Mouse (Mus musculus) left cerebral cortex, adult 11 months (tissue): ENCODE measurements around the gene Gm10696.
"Not testable (repeated sequence)": the region's sequence is repeated elsewhere in the genome, so short reads cannot be mapped to it uniquely, and the experiment has no call there.

Experiments used
- DNase-seq: peaks from one replicate; pipeline ENCODE4 v3.0.0; 2022; ENCODE audit warnings: low spot score

Gm10696 gene

DNA sequence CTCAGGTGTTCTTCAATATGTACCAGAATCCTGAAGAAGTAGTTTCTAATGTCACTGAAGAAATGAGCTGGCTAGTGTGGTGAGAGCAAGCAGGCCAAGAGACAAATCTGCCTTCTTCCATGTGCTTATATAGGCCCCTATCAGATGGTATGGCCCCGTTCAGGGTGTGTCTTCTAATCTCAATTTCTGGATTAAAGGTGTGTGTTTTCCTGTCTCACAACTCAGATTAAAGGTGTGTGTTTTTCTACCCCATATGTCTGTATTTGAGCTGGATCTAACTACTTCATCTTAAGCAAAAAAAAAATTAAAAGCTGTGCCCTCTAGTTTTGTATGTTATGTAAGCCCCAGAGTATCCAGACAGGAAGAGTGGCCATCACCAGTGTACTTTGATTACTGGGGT lies at the start of gene Gm10696:
TSS of gene Gm10696 (minus strand) at position 101 of the 400 bp plus-strand sequence.
- DNase-seq = not testable (repeated sequence)

DNA sequence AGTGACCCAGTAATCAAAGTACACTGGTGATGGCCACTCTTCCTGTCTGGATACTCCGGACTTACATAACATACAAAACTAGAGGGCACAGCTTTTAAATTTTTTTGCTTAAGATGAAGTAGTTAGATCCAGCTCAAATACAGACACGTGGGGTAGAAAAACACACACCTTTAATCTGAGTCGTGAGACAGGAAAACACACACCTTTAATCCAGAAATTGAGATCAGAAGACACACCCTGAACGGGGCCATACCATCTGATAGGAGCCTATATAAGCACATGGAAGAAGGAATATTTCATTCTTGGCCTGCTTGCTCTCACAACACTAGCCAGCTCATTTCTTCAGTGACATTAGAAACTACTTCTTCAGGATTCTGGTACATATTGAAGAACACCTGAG lies 18.4 kb upstream of the Gm10696 start, which contains the start of gene Gm5286:
TSS of gene Gm5286 (plus strand) at position 301 of the 400 bp plus-strand sequence.
- DNase-seq = not testable (repeated sequence)

DNA sequence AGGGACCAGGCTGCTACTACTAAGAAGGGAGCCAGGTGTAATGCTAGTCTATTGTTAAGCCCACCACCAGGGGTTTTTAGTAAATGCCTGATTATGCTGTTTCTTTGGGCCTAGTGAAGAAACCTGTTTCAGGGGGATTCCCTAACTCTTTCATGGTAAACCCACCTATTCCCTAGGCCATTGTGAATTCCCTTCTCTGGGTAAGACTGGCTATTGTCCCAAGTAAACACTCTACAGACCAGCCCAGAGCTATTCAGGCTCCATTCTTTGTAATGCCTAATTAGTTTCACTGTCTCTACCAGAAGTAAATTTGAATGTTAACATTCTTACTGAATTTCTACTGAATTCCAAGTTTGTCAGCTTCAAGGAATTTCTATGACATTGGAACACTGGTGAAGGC lies 10.6 kb downstream of the Gm10696 start:
- not testable (repeated sequence) for DNase-seq
